Mouse (Mus musculus): ENCODE data around the gene Olfr90.

DNA sequence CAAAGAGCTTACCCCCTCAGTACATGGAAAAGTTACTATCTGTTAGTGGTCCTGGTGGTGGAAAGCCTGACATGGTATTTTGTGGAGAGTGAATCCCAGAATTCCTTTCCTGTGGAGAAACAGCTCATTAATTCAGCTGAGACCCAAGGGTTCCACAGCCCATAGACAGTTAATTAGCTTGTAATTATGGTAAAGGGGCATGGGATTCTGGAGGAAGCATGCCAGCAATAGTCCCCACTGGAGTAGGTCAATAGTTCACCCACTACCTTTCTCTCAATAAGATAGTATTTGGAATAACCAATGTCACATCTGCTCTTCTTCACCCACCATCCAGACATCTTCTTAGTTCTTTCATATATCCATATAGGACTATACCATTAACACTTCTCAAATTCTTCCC is at the start of gene Olfr90:
- TF ChIP-seq CTCF (IDR thresholded peaks at IDR 0.05; ENCODE audit: low read depth): no peak
- TF ChIP-seq EP300 (IDR thresholded peaks at IDR 0.05; ENCODE audit: low read depth): no peak

Data from heart, postnatal 0 days (tissue).